Mouse (Mus musculus) myocyte (in vitro differentiated cells): ENCODE measurements at regions not wholly inside any gene's neighbourhood (a gene's known extent, or its start where the extent isn't known, plus 50 kb on each side); places are given as distances from the start of the nearest gene placed in this dataset.

Source experiments
- CEBPB ChIP-seq: IDR thresholded peaks from 2 replicates; pipeline ENCODE4 v1.6.1; 2011; ENCODE audit warnings: mild to moderate bottlenecking, moderate library complexity; ENCODE audit not compliant: poor library complexity, insufficient read depth, severe bottlenecking
- E2F4 ChIP-seq: IDR thresholded peaks from one replicate; pipeline ENCODE4 v1.6.1; 2011; ENCODE audit warnings: mild to moderate bottlenecking, control low read depth, moderate library complexity; ENCODE audit not compliant: insufficient read depth
- MAX ChIP-seq: IDR thresholded peaks from one replicate; pipeline ENCODE4 v1.6.1; 2011; ENCODE audit warnings: low read depth, mild to moderate bottlenecking, control low read depth
- MYOD1 ChIP-seq, 3 experiments: IDR thresholded peaks; one replicate each; pipeline ENCODE4 v1.6.1; 2011; ENCODE audit warnings: control low read depth in 2 of 3, low read depth in 2 of 3, mild to moderate bottlenecking in 2 of 3, moderate library complexity in 1 of 3; ENCODE audit not compliant: insufficient read length in 2 of 3, control insufficient read depth in 1 of 3
- POLR2A ChIP-seq: IDR thresholded peaks from one replicate; pipeline ENCODE4 v1.6.1; 2011; ENCODE audit warnings: low read depth, mild to moderate bottlenecking, control low read depth, moderate library complexity; ENCODE audit not compliant: insufficient read length
- POLR2AphosphoS2 ChIP-seq: IDR thresholded peaks from one replicate; pipeline ENCODE4 v1.6.1; 2011; ENCODE audit warnings: low read depth, control low read depth; ENCODE audit not compliant: insufficient read length
- REST ChIP-seq: IDR thresholded peaks from one replicate; pipeline ENCODE4 v1.6.1; 2011; ENCODE audit warnings: mild to moderate bottlenecking, control low read depth, moderate library complexity; ENCODE audit not compliant: insufficient read depth, insufficient read length
- SRF ChIP-seq: IDR thresholded peaks from one replicate; pipeline ENCODE4 v1.6.1; 2011; ENCODE audit warnings: low read depth; ENCODE audit not compliant: control insufficient read depth, insufficient read length
- TCF12 ChIP-seq: IDR thresholded peaks from one replicate; pipeline ENCODE4 v1.6.1; 2011; ENCODE audit warnings: mild to moderate bottlenecking, control low read depth; ENCODE audit not compliant: poor library complexity, insufficient read depth, severe bottlenecking
- TCF3 ChIP-seq: IDR thresholded peaks from one replicate; pipeline ENCODE4 v1.6.1; 2011; ENCODE audit warnings: low read depth, control low read depth; ENCODE audit not compliant: insufficient read length
- USF1 ChIP-seq: IDR thresholded peaks from one replicate; pipeline ENCODE4 v1.6.1; 2011; ENCODE audit warnings: low read depth, mild to moderate bottlenecking, control low read depth, moderate library complexity

GRCm38 (mm10) chr5:50258017-50258416, 199.2 kb upstream of the Adgra3 start:
- TF ChIP-seq POLR2A: no peak
- no peak for TF ChIP-seq USF1
- TF ChIP-seq TCF12: no peak
- no peak for TF ChIP-seq MYOD1 (IDR thresholded peaks at IDR 0.05; ENCODE audit: control insufficient read depth in 1 of 3, insufficient read length in 2 of 3, low read depth in 2 of 3)
- no peak for TF ChIP-seq SRF
- no peak for TF ChIP-seq TCF3
- TF ChIP-seq E2F4: no peak
- TF ChIP-seq MAX: no peak
- TF ChIP-seq POLR2AphosphoS2: no peak
- TF ChIP-seq REST: no peak
- no peak for TF ChIP-seq CEBPB
